Mouse (Mus musculus) hindbrain, embryonic 13.5 days (tissue): ENCODE measurements around the gene Asprv1. TPM values are rescaled to one million over a fixed set of nuclear protein-coding genes. Genes with fewer than 3 reads are reported as not detected.
A peak's percentile ranks its signal among the peaks of the same experiment; 100 is the strongest.

ENCODE experiments used
- ATAC-seq: fragments of 200-750 bp; cut with Nextera tagmentation; 2 replicates; pipeline ENCODE4 v1.8.0; 2017; ENCODE audit warnings: moderate TSS enrichment; ENCODE audit not compliant: low FRiP score
- H3K27ac ChIP-seq: fragments of 300-500 bp; sonication (generic); 2 replicates; pipeline ENCODE4 v1.5.1; 2015; ENCODE audit warnings: inconsistent platforms, mild to moderate bottlenecking, moderate library complexity
- H3K27me3 ChIP-seq: fragments of 300-500 bp; sonication (generic); 2 replicates; pipeline ENCODE4 v1.6.1; 2015; ENCODE audit warnings: mild to moderate bottlenecking, inconsistent platforms
- H3K36me3 ChIP-seq: fragments of 300-500 bp; sonication (generic); 2 replicates; pipeline ENCODE4 v1.6.1; 2015; ENCODE audit warnings: mild to moderate bottlenecking, inconsistent platforms
- H3K4me1 ChIP-seq: fragments of 300-500 bp; sonication (generic); replicated peaks from 2 replicates; pipeline ENCODE4 v1.6.1; 2015; ENCODE audit warnings: inconsistent platforms
- H3K4me2 ChIP-seq: fragments of 300-500 bp; sonication (generic); 2 replicates; pipeline ENCODE4 v1.6.1; 2015; ENCODE audit warnings: inconsistent platforms, mild to moderate bottlenecking, moderate library complexity
- H3K4me3 ChIP-seq: fragments of 300-500 bp; sonication (generic); 2 replicates; pipeline ENCODE4 v1.5.1; 2015; ENCODE audit warnings: mild to moderate bottlenecking, inconsistent platforms
- H3K9ac ChIP-seq: fragments of 300-500 bp; sonication (generic); 2 replicates; pipeline ENCODE4 v1.6.1; 2015; ENCODE audit warnings: mild to moderate bottlenecking, inconsistent platforms
- H3K9me3 ChIP-seq: fragments of 300-500 bp; sonication (generic); 2 replicates; pipeline ENCODE4 v1.6.1; 2016; ENCODE audit warnings: inconsistent platforms
- WGBS: fragments of 180-500 bp; shearing (Covaris S2); methylation state at CpG from one replicate; pipeline ENCODE4 v1.1.7; 2015; 5-methylcytosine and 5-hydroxymethylcytosine counted together
- polyA plus RNA-seq: library from polyadenylated mRNA; unstranded; fragments of >200 nt; fragmentation: Nextera tagmentation; extraction: Ambion mirVana; gene quantifications from 2 replicates; pipeline ENCODE4 v1.2.1, GENCODE M21; 2015

The Asprv1 gene
- polyA plus RNA-seq, 1 experiment from 2014 or later: 0.81 TPM

DNA sequence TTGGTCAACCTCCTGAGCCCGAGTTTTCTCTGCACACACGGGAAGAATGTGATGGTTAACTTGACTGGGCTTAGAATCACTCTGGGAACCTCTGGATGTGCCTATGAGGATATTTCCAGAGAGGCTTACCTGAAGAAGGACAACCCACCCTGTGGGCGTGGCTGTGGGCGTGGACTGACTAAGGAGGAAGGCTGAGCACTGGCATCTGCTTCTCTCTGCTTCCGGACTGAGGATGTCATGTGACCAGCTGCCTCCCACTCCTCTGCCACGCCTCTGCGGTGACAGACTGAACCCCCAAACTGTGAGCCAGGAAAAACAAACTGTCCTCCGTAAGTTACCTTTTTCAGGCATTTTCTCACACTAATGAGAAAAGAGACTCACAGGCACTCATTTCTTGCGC is 33.3 kb upstream of the Asprv1 start:
- 15% methylated on average over 9 of the region's 9 CpGs for WGBS
- Histone ChIP-seq H3K9me3 (no peaks in the 10 kb centered on the region), H3K4me3 (no peak overlapping the region), H3K27me3 (peaks cover 10% of the 10 kb centered on the region; the same call in 1 of the 2 replicates), H3K27ac (no peak overlapping the region), H3K9ac (no peak overlapping the region), H3K4me2 (peak overlapping the region; percentile 9), H3K36me3 (no peaks in the 10 kb centered on the region), H3K4me1 (peaks cover under 1% of the 10 kb centered on the region; the same call in 1 of the 2 replicates)
- no peak for ATAC-seq

DNA sequence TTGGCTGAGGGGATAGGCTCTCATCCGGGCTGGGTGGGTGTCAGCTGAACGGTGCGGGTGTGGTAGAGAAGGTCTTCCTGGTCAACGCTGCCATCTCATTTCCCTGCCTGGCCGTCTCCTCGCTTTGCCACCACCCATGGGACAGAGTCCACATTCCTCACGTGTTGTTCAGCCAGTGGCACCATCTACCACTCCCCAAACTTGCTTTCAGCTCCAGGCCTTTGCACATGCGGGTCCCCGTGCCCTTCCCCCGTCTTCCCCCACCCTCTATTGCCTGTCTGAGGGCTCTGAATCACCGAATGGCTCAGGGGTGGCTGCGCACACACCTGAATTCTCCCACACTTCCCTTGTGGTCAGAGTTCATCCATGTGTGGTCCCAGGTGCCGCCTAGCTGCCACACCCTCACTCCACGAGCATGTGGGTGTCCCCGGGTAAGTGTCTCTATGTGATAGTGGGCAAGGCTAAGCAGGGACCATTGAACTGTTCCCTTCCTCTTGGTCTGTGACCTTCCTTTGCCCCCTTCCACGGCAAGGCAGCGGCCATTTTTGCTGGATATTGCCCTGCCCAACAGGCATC is 32.0 kb upstream of the Asprv1 start:
- peaks cover 10% of the 10 kb centered on the region; the same call in 1 of the 2 replicates for H3K27me3 ChIP-seq
- no peaks in the 10 kb centered on the region for H3K9me3 ChIP-seq
- no peak overlapping the region for H3K4me2 ChIP-seq
- H3K36me3 ChIP-seq: no peaks in the 10 kb centered on the region
- no peak overlapping the region for H3K4me3 ChIP-seq
- no peak overlapping the region for H3K27ac ChIP-seq
- peaks cover 7% of the 10 kb centered on the region; the same call in 1 of the 2 replicates for H3K4me1 ChIP-seq
- WGBS: 86% methylated on average over 17 of the region's 17 CpGs
- no peak overlapping the region for H3K9ac ChIP-seq
- ATAC-seq: no peak

DNA sequence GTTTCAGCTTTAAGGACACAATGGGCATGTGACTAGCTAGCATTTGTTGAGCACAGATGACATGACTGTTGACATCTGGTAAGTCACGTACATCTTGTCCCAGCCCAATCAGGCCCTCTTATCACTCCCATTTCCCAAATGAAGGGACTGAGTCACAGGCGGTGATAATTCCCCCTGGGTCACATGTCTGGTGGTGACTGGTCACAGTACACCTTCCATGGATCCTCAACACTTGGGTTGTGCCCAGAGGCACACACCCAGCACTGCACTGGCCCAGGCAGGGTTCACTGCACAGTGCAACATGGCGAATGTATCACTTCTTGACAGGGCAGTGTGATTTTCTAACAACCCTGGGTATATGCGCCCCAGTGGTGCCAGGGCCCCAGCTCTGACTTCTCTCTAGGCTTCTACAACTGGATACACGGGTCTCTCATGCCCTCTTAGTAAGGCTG is 29.2 kb upstream of the Asprv1 start:
- Histone ChIP-seq H3K36me3 (no peaks in the 10 kb centered on the region), H3K27me3 (peaks cover 10% of the 10 kb centered on the region; the same call in 1 of the 2 replicates), H3K9me3 (no peaks in the 10 kb centered on the region), H3K4me2 (no peak overlapping the region), H3K4me1 (peaks cover 7% of the 10 kb centered on the region; the same call in 1 of the 2 replicates), H3K4me3 (no peak overlapping the region), H3K27ac (no peak overlapping the region), H3K9ac (no peak overlapping the region)
- WGBS: 73% methylated on average over 5 of the region's 5 CpGs
- no peak for ATAC-seq

DNA sequence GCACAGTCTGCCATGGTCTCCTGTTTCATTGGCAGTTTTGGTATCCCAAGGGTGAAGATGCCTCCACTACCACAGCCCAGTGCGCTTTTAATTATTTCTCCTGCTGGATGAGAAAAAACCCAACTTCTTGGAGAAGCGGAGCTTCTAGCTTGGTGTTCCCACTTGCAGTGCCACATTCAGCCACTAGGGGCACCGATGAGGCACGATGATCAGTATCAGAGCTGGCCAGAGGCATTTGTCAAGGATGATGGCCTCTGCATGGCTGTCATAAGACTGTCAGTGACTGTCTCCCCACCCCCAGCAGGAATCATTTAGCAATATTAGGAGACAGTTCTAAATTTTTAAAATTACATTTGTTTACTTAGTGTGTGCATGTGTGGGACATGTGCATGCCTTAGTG is 28.8 kb upstream of the Asprv1 start:
- WGBS: 25% methylated on average over 4 of the region's 4 CpGs
- Histone ChIP-seq H3K9ac (no peak overlapping the region), H3K36me3 (no peaks in the 10 kb centered on the region), H3K4me1 (peaks cover 7% of the 10 kb centered on the region; the same call in 1 of the 2 replicates), H3K27me3 (peaks cover 10% of the 10 kb centered on the region; the same call in 1 of the 2 replicates), H3K9me3 (no peaks in the 10 kb centered on the region), H3K4me2 (no peak overlapping the region), H3K27ac (no peak overlapping the region), H3K4me3 (no peak overlapping the region)
- ATAC-seq: peak; percentile 49; the same call in 1 of the 2 replicates

DNA sequence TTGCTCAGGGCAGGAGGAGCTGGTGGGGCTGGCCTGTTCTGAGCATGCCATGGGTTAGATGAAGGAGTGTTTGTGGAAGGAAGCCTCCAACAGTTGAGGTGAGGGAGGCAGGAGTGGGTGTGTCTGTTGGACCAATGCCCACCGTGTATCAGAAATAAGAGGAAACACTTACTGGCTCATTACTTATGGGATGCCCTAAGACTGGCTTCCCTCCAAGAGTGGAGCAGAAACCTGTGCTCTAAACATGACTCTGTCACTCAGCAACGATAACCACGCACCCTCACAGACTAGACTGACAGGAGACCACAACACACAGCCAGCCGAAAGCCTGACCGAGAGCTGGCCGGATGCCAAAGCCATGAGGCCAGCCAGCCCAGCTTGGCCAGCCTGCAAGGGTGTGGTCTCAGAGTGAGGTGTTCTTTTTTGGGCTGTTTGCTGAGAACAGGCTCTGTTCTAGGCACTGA is 28.0 kb upstream of the Asprv1 start:
- H3K4me3 ChIP-seq: no peak overlapping the region
- no peaks in the 10 kb centered on the region for H3K36me3 ChIP-seq
- H3K9ac ChIP-seq: no peak overlapping the region
- H3K27me3 ChIP-seq: peaks cover 10% of the 10 kb centered on the region; the same call in 1 of the 2 replicates
- H3K9me3 ChIP-seq: no peaks in the 10 kb centered on the region
- no peak overlapping the region for H3K4me2 ChIP-seq
- no peak overlapping the region for H3K27ac ChIP-seq
- 56% methylated on average over 6 of the region's 6 CpGs for WGBS
- no peak for ATAC-seq
- peaks cover 7% of the 10 kb centered on the region; the same call in 1 of the 2 replicates for H3K4me1 ChIP-seq

DNA sequence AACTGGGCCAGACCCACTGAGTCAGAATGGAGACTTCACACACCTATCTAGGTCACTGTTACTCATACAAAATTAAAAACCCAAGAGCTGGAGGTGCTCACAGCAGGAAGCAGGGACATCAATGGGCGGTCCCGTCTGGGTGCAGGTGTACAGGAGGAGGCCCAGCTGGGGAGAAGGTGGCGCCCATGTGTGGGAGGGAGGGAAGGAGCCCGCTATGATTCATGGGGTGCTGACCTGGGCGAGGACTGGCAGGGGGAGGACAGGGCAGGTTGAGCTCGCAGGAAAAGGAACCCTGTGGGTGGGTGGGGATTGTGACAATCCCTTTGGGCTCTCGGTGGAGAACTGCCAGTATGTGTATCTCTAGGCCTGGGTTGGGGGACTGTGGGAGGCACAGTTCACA is 22.7 kb upstream of the Asprv1 start:
- Histone ChIP-seq H3K4me2 (no peak overlapping the region), H3K4me3 (no peak overlapping the region), H3K9ac (no peak overlapping the region), H3K9me3 (no peaks in the 10 kb centered on the region), H3K36me3 (no peaks in the 10 kb centered on the region), H3K27me3 (no peaks in the 10 kb centered on the region), H3K4me1 (peaks cover under 1% of the 10 kb centered on the region; the same call in 1 of the 2 replicates), H3K27ac (no peak overlapping the region)
- WGBS: 74% methylated on average over 7 of the region's 7 CpGs
- no peak for ATAC-seq

DNA sequence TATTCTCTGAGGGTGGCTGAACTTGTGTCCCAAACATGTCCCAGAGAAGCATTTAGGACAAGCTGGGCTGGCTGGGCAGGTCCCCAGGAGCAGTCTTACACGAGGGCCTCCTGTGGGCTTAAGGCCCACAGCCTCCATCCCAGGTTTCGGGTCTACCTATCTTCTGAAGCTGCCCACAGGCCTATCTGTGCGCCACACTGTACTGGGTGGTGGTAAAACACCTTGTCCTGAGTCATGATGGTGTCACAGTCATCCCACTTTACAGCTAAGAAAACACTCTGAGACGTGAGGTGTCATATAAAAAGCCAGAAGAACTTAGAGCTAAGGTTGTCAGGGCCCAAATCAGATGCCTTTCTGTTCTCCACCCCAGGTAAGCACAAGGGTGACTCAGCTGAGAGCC is 21.7 kb upstream of the Asprv1 start:
- Histone ChIP-seq H3K4me3 (no peak overlapping the region), H3K9me3 (no peaks in the 10 kb centered on the region), H3K4me1 (no peaks in the 10 kb centered on the region), H3K36me3 (no peaks in the 10 kb centered on the region), H3K4me2 (no peak overlapping the region), H3K9ac (no peak overlapping the region), H3K27me3 (no peaks in the 10 kb centered on the region), H3K27ac (no peak overlapping the region)
- ATAC-seq: no peak
- WGBS: 88% methylated on average over 4 of the region's 4 CpGs

DNA sequence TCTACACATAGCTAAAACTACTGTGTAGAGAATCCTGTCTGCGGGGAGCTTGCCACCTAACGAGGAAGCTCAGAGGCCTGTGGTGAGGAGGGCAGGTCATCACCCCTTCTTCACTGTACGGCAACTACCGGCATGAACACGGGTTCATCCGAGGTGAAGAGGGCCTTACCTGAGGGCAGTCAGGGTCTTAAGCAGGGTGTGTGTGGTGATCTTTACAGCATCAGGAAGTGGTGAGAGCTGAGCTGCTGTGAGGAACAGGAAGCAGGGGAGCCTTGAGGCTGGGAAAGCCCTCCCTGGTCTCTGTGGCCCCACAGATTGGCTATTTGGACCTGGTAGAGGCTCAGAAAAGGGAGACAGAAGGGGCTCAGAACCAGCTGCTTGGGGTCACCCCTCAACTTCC is 20.5 kb upstream of the Asprv1 start:
- WGBS: 89% methylated on average over 6 of the region's 6 CpGs
- Histone ChIP-seq H3K4me1 (no peaks in the 10 kb centered on the region), H3K27me3 (no peaks in the 10 kb centered on the region), H3K4me3 (no peak overlapping the region), H3K36me3 (no peaks in the 10 kb centered on the region), H3K9me3 (no peaks in the 10 kb centered on the region), H3K9ac (no peak overlapping the region), H3K4me2 (no peak overlapping the region), H3K27ac (no peak overlapping the region)
- no peak for ATAC-seq

DNA sequence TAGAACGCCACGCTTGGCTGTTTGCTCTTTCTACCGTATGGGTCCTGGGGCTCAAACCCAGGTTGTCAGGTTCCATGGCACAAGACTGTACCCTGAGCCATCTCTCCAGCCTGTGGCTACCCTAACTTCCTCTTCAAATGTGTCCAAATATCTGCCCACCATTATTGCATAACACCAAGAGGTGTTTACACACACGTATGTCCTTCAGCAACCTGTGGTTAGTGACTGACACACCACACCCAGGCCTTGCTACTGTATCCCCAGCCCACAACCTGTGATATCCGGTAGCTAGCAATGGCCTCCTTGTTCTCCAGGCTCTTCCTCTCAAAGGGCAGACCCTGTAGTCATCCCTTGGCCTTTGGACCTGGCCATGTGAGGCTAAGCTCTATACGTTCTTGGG is 18.7 kb upstream of the Asprv1 start:
- no peaks in the 10 kb centered on the region for H3K27me3 ChIP-seq
- H3K27ac ChIP-seq: no peak overlapping the region
- no peak overlapping the region for H3K9ac ChIP-seq
- no peaks in the 10 kb centered on the region for H3K36me3 ChIP-seq
- WGBS: 94% methylated on average over 6 of the region's 6 CpGs
- ATAC-seq: no peak
- H3K4me2 ChIP-seq: no peak overlapping the region
- no peaks in the 10 kb centered on the region for H3K9me3 ChIP-seq
- H3K4me3 ChIP-seq: no peak overlapping the region
- H3K4me1 ChIP-seq: no peaks in the 10 kb centered on the region

DNA sequence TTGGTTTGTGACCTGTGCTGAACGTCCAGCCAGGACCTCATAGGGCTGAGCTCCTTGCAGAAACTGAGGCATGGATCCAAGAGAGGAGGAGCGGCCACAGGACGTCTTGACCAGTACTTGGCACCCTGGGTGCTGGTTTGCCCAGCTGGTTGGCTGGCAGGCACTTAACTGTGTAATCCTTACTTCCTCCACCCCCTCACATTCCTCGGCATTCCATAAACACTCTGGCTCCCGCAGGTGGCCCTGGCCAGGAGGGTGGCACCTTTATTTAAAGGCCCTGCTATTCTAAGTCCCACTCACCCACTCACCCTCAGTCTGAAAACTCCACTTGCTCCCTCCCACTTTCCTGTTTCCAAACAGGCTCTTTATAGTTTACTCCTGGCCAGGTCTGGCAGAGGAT is 17.2 kb upstream of the Asprv1 start:
- WGBS: 69% methylated on average over 5 of the region's 5 CpGs
- no peak overlapping the region for H3K4me2 ChIP-seq
- no peaks in the 10 kb centered on the region for H3K27me3 ChIP-seq
- H3K9ac ChIP-seq: no peak overlapping the region
- no peaks in the 10 kb centered on the region for H3K4me1 ChIP-seq
- no peaks in the 10 kb centered on the region for H3K9me3 ChIP-seq
- H3K27ac ChIP-seq: no peak overlapping the region
- H3K4me3 ChIP-seq: no peak overlapping the region
- no peak for ATAC-seq
- H3K36me3 ChIP-seq: no peaks in the 10 kb centered on the region

DNA sequence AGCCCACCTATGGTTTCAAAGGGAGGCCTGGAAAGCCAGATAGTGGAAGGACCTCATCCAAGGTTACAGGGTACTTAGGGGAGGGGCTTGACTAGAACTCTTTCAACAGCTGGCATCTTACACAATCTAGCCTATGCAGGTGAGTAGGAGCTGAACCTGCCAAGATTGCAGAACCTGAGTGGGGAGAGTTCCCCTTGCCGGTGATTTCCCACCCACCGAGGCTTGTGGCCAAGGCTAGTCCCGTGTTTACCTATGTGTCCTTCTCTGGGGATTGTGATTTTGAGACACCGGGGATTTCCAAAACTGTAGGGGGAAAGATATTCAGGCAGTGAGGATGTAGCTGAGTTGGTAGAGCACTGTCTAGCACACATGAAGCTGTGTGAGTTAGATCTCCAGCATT is 12.7 kb upstream of the Asprv1 start:
- 92% methylated on average over 4 of the region's 4 CpGs for WGBS

DNA sequence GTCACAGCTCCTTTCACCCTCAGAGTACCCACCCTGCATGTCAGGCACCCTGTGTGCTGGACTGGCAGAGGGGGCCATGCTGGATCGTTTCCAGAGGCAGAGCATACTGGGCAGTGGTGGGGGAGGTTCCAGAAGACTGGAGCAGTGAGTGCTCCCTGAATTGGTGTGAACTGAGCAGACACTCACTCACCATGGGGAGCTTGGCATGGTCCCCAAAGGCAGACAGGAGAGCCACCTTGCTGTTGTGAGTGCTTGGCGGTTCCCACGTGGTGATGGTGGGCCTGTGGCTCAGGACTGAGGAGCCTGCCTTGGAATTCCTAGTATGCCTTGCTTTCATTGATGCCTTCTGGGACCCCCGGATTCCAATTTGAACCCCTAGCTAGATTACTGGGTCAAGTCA is 4.8 kb upstream of the Asprv1 start:
- no peak for ATAC-seq
- WGBS: 87% methylated on average over 4 of the region's 4 CpGs
- H3K27me3 ChIP-seq: no peaks in the 10 kb centered on the region

More for the DNA sequence above, 12.7 kb upstream of the Asprv1 start:
- Histone ChIP-seq H3K36me3 (no peaks in the 10 kb centered on the region), H3K9ac (no peak overlapping the region), H3K27me3 (no peaks in the 10 kb centered on the region), H3K4me2 (no peak overlapping the region), H3K4me1 (no peaks in the 10 kb centered on the region), H3K27ac (no peak overlapping the region), H3K4me3 (no peak overlapping the region), H3K9me3 (no peaks in the 10 kb centered on the region)
- no peak for ATAC-seq

More for the DNA sequence above, 4.8 kb upstream of the Asprv1 start:
- Histone ChIP-seq H3K27ac (no peak overlapping the region), H3K9me3 (no peaks in the 10 kb centered on the region), H3K4me2 (no peak overlapping the region), H3K9ac (no peak overlapping the region), H3K36me3 (no peaks in the 10 kb centered on the region), H3K4me1 (no peaks in the 10 kb centered on the region), H3K4me3 (no peak overlapping the region)
